Mouse (Mus musculus) limb, embryonic 15.5 days (tissue): ENCODE results near the gene Riok2. TPM values are rescaled to one million over a fixed set of nuclear protein-coding genes. Genes with fewer than 3 reads are reported as not detected.
"Not testable (repeated sequence)": the region's sequence is repeated elsewhere in the genome, so short reads cannot be mapped to it uniquely, and the experiment has no call there.

Source experiments
- ATAC-seq: fragments of 200-750 bp; cut with Nextera tagmentation; 2 replicates; pipeline ENCODE4 v1.8.0; 2017; ENCODE audit warnings: low read depth, moderate TSS enrichment; ENCODE audit not compliant: insufficient number of reproducible peaks, low FRiP score, low TSS enrichment
- H3K27ac ChIP-seq: fragments of 300-500 bp; sonication (generic); 2 replicates; pipeline ENCODE4 v1.5.1; 2015; ENCODE audit warnings: moderate library complexity, mild to moderate bottlenecking, inconsistent platforms
- H3K27me3 ChIP-seq: fragments of 300-500 bp; sonication (generic); 2 replicates; pipeline ENCODE4 v1.6.1; 2015; ENCODE audit warnings: inconsistent platforms
- H3K36me3 ChIP-seq: fragments of 300-500 bp; sonication (generic); 2 replicates; pipeline ENCODE4 v1.6.1; 2015; ENCODE audit warnings: inconsistent platforms
- H3K4me1 ChIP-seq: fragments of 300-500 bp; sonication (generic); 2 replicates; pipeline ENCODE4 v1.6.1; 2015; ENCODE audit warnings: inconsistent platforms
- H3K4me2 ChIP-seq: fragments of 300-500 bp; sonication (generic); 2 replicates; pipeline ENCODE4 v1.6.1; 2015; ENCODE audit warnings: mild to moderate bottlenecking, inconsistent platforms
- H3K4me3 ChIP-seq: fragments of 300-500 bp; sonication (generic); 2 replicates; pipeline ENCODE4 v1.5.1; 2015; ENCODE audit warnings: mild to moderate bottlenecking, inconsistent platforms
- H3K9ac ChIP-seq: fragments of 300-500 bp; sonication (generic); 2 replicates; pipeline ENCODE4 v1.6.1; 2015; ENCODE audit warnings: inconsistent platforms
- H3K9me3 ChIP-seq: fragments of 300-500 bp; sonication (generic); 2 replicates; pipeline ENCODE4 v1.6.1; 2016; ENCODE audit warnings: inconsistent platforms
- WGBS: fragments of 180-500 bp; shearing (Covaris S2); methylation state at CpG from one replicate; pipeline ENCODE4 v1.1.7; 2015; 5-methylcytosine and 5-hydroxymethylcytosine counted together
- polyA plus RNA-seq: library from polyadenylated mRNA; unstranded; fragments of >200 nt; fragmentation: Nextera tagmentation; extraction: Ambion mirVana; gene quantifications from 2 replicates; pipeline ENCODE4 v1.2.1, GENCODE M21; 2015

Gene Riok2
- polyA plus RNA-seq, result 24.5 and 25.4 TPM in 2 replicates

DNA sequence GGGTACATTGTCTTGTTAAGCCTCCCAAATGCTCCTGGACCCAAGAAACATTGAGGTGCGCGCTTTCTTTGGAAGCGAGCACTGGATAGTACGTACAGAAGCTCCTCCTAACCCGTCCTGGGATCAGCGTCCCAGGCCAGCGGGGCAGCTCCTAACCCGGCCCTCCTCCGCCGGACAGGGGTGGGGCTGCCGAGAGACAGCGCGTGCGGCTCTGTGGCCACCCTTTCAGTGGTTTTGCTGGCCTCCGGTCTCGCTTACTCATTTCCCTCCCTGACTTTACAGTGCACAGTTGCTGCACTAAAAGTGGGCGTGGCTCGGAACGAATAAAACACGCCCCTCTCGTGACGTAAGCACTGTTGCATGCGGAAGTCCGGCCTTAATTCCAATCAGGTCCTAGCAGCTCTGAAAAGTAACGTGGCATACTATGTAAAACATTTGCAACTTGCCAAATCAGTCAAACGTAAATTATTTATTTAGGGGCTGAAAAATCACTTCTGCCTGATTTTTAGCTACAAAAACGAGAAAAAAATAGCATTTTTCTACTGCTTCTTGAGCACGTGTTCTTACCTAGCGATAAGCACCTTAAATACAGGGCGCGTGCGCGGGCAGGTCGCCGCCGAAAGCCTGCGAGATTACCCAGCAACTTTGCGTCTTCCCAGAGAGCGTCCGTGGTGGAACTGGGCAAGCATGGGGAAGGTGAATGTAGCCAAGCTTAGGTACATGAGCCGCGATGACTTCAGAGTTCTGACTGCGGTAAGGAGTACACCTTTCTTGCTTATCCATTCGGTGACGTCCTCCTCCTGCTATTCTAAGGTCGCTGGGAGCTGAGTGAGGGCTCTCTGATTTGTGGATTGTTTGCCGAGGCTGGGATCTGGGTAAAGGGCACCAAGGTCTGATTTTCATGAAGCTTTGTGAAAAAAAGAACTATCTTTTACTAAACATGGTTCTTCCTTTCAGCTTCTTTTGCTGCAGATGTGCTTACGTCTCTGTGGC is at the start of gene Riok2:
Gene Riok2 (plus strand): TSS at position 392 of the 993 bp plus-strand sequence.
- Histone ChIP-seq H3K9ac (peak within 1 kb of the TSS; percentile 75), H3K4me3 (peak within 1 kb of the TSS; percentile 72), H3K9me3 (no peaks in the 10 kb centered on the region), H3K27me3 (no peaks in the 10 kb centered on the region), H3K36me3 (peaks cover 10% of the 10 kb centered on the region), H3K4me2 (peak within 1 kb of the TSS; percentile 72), H3K27ac (peak within 1 kb of the TSS; percentile 93), H3K4me1 (peaks cover 11% of the 10 kb centered on the region; the same call in 1 of the 2 replicates)
- WGBS, result under 1% methylated on average over 48 of the region's 48 CpGs
- ATAC-seq, result peak; percentile 96

DNA sequence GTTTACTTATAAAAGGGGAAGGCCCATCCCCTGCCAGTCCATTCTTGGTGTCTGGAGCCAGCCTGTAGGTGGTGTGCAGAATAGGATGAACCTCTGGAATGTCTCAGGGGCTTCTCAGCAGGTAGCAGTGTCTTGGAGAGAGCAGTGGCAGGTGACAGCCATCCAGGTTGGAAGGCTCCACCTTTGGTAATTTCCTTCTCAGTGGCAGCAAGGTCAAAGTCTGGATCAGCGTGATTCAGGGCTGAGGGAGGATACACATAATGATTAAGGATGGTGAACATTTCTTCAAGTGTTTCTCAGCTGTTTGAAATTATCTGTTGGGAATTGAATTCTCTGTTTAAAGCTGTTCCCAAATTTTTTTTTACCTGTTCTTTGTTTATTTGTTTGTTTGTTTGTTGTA is 48.1 kb upstream of the Riok2 start:
- H3K36me3 ChIP-seq, H3K9me3 ChIP-seq, H3K27ac ChIP-seq, H3K4me3 ChIP-seq, H3K4me1 ChIP-seq, ATAC-seq, H3K27me3 ChIP-seq, H3K9ac ChIP-seq, H3K4me2 ChIP-seq: not testable (repeated sequence)
- WGBS, result 71% methylated on average over 1 of the region's 1 CpGs

DNA sequence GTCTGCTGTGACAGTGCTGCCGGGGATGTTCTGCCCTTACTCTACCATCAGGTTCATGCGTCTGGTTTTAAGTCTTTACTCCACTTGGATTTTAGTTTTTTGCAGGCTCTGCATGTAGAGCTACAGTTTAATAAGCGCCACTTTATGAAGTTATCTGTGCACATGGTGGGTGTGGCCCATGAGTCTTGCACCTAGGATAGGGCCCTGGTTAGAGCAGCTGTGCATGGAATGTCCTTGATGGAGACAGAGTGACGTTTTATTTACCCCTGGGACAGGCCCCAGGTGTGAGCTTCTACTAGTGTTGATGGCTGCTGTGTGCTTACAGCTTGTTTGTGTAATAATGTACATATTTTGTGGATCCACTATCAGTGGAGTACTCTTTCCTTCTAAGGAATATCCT is 47.5 kb upstream of the Riok2 start:
- no peak for ATAC-seq
- Histone ChIP-seq H3K4me2 (no peak overlapping the region), H3K27ac (no peak overlapping the region), H3K36me3 (no peaks in the 10 kb centered on the region; the same call in 1 of the 2 replicates), H3K27me3 (no peaks in the 10 kb centered on the region), H3K4me3 (no peak overlapping the region), H3K9ac (no peak overlapping the region), H3K9me3 (no peaks in the 10 kb centered on the region), H3K4me1 (no peaks in the 10 kb centered on the region)
- 79% methylated on average over 4 of the region's 4 CpGs for WGBS

DNA sequence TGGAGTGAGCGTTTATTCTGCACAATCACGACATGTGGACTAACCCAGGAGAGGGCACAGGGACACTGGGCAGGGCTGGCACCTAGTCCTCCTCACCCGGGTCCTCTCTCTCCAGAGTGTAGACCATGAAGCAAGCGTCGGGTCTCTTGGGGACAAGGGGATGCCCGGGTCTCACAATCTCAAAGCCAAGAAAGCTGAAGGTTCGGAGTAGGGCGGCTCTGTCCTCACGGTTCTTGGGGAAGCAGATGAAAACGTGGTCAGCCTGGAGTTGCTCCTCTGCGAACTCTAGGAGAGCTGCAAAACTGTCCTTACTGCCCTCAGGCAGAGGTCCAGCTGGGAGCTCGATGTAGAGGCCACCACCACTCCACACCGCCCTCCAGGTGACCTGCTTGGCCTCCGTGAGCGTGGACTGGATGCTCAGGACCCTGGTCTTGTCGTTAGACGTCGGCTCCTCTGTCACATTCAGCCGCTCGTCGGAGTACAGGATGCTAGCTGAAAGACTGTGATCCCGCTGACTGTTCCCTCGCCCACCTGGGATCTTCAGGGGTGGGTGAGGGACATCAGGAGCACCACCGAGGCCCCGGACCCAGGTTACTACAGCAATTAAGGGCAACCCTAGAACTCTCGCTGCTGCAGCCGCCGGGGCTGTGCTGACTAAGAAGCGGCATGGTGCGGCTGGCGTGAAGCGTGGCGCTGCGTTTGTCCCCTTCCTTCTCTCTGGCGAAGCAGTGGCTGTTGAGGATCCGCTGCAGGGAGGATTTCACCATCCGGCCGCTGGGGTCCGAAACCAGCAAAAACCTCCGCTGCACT is 28.5 kb upstream of the Riok2 start:
- H3K36me3 ChIP-seq, H3K4me1 ChIP-seq, H3K9me3 ChIP-seq, H3K27ac ChIP-seq, H3K27me3 ChIP-seq, ATAC-seq, H3K9ac ChIP-seq: not testable (repeated sequence)
- WGBS, result 5% methylated on average over 35 of the region's 40 CpGs
- Histone ChIP-seq H3K4me2 (peak overlapping the region; percentile 42), H3K4me3 (peak overlapping the region; percentile 28)

DNA sequence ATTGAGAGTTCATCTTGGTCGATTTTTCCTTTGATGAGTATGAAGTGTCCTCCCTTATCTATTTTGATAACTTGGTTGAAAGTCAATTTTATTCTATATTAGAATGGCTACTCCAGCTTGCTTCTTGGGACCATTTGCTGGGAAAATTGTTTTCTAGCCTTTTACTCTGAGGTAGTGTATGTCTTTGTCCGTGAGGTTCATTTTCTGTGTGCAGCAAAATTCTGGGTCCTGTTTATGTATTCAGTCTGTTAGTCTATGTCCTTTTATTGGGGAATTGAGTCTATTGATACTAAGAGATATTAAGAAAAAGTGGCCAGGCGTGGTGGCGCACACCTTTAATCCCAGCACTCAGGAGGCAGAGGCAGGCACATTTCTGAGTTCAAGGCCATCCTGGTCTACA is 27.8 kb upstream of the Riok2 start:
- not testable (repeated sequence) for H3K9ac ChIP-seq
- WGBS, result 42% methylated on average over 4 of the region's 4 CpGs

DNA sequence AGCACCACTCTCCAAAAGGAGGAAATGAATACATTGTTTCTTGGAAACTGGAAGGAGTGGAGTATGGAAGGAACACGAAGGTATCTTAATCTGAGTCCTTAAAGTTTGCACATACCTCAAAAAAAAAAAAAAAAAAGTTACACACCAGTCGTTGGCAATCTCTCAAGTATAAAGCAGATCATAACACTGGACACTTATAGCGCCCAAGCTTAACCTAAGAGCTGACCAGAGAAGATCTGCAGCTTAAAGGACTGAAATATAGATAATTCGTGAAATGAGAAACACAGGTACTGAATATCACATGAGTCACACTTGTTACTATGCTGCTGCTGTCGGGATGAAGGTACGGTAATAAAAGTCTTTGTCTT is 575 bp upstream of the Riok2 start:
- peak overlapping the region; percentile 72 for H3K4me2 ChIP-seq
- 3% methylated on average over 6 of the region's 6 CpGs for WGBS
- peak overlapping the region; percentile 75; the same call in 1 of the 2 replicates for H3K9ac ChIP-seq
- H3K9me3 ChIP-seq, result no peaks in the 10 kb centered on the region
- H3K27me3 ChIP-seq, result no peaks in the 10 kb centered on the region
- 0 out of 2 replicates have a peak, but pooled peaks have one; percentile 3 for ATAC-seq
- peaks cover 11% of the 10 kb centered on the region; the same call in 1 of the 2 replicates for H3K4me1 ChIP-seq
- peak overlapping the region; percentile 93 for H3K27ac ChIP-seq
- peak overlapping the region; percentile 72 for H3K4me3 ChIP-seq
- peaks cover 6% of the 10 kb centered on the region for H3K36me3 ChIP-seq

More for the DNA sequence above, 27.8 kb upstream of the Riok2 start:
- Histone ChIP-seq H3K4me2 (peak overlapping the region; percentile 42), H3K4me3 (peak overlapping the region; percentile 28)
- not testable (repeated sequence) for H3K9me3 ChIP-seq, H3K4me1 ChIP-seq, H3K36me3 ChIP-seq, H3K27ac ChIP-seq, ATAC-seq, H3K27me3 ChIP-seq

DNA sequence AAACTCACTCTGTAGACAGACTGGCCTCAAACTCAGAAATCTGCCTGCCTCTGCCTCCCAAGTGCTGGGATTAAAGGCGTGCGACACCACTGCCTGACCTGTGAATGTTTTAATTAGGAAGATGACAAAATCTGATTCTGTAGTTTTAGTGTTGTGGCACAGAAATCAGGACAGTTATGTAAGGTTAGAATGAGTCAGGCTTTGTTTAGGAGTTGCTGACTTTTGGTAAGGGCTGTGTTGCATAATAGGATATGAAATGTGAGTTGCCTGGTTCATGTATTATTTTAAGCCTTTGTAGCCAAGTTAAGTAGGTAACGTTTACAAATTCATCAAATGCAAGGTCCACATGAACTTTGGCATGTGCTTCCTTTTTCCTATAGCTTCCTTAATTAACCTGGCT is 1.5 kb downstream of the Riok2 start:
- Histone ChIP-seq H3K4me1 (peaks cover 11% of the 10 kb centered on the region; the same call in 1 of the 2 replicates), H3K27ac (no peak overlapping the region), H3K36me3 (peaks cover 11% of the 10 kb centered on the region), H3K4me3 (peak overlapping the region; percentile 72), H3K9ac (0 out of 2 replicates have a peak overlapping the region, but pooled peaks have one; percentile 75), H3K4me2 (peak overlapping the region; percentile 72), H3K27me3 (no peaks in the 10 kb centered on the region), H3K9me3 (no peaks in the 10 kb centered on the region)
- WGBS, result 85% methylated on average over 3 of the region's 3 CpGs
- no peak for ATAC-seq

DNA sequence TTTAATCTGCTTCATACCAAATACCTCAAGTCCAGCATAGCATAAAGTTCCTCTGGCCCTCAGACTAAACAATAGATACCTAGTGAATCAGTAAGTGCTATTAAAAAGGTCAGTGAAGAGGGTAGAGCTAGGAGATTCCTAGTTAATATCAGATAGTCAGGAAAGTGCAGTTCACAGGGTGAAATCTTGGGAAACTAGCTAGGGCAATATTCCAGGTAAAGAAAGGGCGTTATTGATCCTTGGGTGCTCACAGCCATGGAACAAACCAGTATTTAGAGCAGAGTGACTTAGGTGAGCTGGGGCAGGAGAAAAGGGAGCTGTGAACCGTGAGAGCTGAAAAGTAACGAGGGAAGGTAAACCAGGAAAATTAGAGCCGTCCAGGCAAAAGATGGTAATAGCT is 9.6 kb downstream of the Riok2 start:
- Histone ChIP-seq H3K4me3 (no peak overlapping the region), H3K36me3 (peaks cover 51% of the 10 kb centered on the region), H3K9me3 (no peaks in the 10 kb centered on the region), H3K9ac (no peak overlapping the region), H3K27ac (no peak overlapping the region), H3K4me1 (no peaks in the 10 kb centered on the region), H3K27me3 (no peaks in the 10 kb centered on the region), H3K4me2 (no peak overlapping the region)
- WGBS, result 97% methylated on average over 4 of the region's 4 CpGs
- no peak for ATAC-seq

DNA sequence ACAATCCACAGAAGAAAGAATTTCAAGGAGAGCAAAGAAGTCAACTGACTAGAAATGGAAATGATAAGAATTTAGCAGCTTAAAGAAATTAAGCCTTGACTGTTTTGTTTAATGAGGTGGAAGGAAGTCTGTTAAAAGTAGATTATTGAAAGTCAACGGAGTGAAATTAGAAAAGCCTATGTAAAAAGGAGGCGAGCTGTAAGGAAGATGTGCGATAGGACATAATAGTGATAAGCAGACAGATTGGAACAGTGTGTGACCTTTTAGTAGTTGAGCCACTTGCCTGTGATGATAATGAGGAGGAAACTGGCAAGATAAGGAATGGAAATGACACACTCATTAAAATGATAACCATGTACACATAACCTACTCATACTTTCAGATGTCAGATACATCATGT is 10.4 kb downstream of the Riok2 start:
- 94% methylated on average over 3 of the region's 3 CpGs for WGBS
- no peak for ATAC-seq

DNA sequence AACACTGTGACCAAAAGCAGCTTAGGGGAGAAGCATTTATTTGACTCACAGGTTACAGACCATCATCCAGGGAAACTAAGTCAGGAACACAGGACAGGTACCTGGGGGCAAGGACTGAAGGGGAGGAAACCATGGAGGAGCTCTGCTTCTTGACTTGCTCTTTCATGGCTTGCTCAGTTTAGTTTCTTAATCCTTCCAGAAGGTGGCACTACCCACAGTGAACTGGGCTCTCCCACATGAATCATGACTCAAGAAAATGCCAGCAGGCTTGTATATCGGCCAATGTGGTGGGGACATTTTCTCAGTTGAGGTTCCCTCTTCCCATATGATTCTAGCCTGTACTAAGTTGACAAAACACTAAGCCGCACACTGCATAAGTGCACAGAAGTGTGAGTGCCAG is 12.0 kb downstream of the Riok2 start:
- H3K9ac ChIP-seq, result no peak overlapping the region
- WGBS, result 82% methylated on average over 2 of the region's 2 CpGs
- no peaks in the 10 kb centered on the region for H3K9me3 ChIP-seq
- H3K4me3 ChIP-seq, result no peak overlapping the region
- H3K27me3 ChIP-seq, result no peaks in the 10 kb centered on the region
- H3K4me1 ChIP-seq, result no peaks in the 10 kb centered on the region
- no peak overlapping the region for H3K27ac ChIP-seq
- no peak for ATAC-seq
- no peak overlapping the region for H3K4me2 ChIP-seq
- peaks cover 55% of the 10 kb centered on the region for H3K36me3 ChIP-seq

More for the DNA sequence above, 10.4 kb downstream of the Riok2 start:
- Histone ChIP-seq H3K9me3 (no peaks in the 10 kb centered on the region), H3K4me3 (no peak overlapping the region), H3K9ac (no peak overlapping the region), H3K4me1 (no peaks in the 10 kb centered on the region), H3K27ac (no peak overlapping the region), H3K4me2 (no peak overlapping the region), H3K27me3 (no peaks in the 10 kb centered on the region), H3K36me3 (peaks cover 52% of the 10 kb centered on the region)

DNA sequence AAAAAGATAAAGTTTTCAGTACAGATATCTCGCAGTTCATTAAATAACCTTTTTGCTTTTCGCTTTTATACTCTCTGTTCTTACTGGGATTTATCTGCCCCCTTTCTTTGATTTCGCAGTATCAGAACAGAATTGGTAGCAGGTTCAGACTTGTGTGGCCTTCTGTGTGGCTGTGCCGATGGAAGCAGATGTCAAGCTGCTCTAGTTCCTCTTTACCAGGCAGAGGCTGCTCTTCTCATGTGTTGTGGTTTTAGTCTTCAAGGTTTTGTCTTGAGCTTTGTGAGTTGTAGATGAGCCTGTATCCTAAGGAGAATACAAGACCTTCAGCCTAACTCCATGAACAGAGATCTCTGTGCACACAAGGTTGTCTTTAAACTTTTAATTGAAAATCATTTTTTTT is 17.7 kb downstream of the Riok2 start:
- Histone ChIP-seq H3K36me3 (peaks cover 30% of the 10 kb centered on the region), H3K27ac (no peak overlapping the region), H3K9ac (no peak overlapping the region), H3K4me1 (no peaks in the 10 kb centered on the region), H3K4me3 (no peak overlapping the region), H3K9me3 (no peaks in the 10 kb centered on the region), H3K4me2 (no peak overlapping the region), H3K27me3 (no peaks in the 10 kb centered on the region)
- WGBS, result 86% methylated on average over 4 of the region's 4 CpGs
- no peak for ATAC-seq

DNA sequence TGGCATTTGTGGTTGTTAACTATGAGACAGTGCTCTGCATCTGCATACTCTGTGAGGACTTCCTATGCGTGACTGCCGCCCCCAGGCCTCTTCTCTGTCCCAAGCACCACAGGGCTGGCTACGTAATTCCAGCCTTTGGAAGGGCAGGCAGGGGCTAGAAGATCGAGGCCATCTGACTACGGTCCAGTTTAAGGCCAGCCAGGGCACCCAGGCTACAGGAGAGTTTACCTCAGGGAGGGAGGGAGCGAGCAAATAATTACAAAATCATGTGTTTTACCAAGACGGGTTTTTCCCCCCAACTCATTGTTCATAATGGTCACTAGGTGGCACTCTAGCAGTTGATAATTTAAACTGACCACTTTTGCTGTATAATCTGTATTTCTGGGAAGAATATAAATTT is 18.8 kb downstream of the Riok2 start:
- no peaks in the 10 kb centered on the region for H3K4me1 ChIP-seq
- no peak overlapping the region for H3K4me2 ChIP-seq
- no peaks in the 10 kb centered on the region for H3K9me3 ChIP-seq
- WGBS, result 53% methylated on average over 7 of the region's 7 CpGs
- ATAC-seq, result no peak
- no peak overlapping the region for H3K9ac ChIP-seq
- no peak overlapping the region for H3K4me3 ChIP-seq
- H3K36me3 ChIP-seq, result peaks cover 24% of the 10 kb centered on the region
- H3K27me3 ChIP-seq, result no peaks in the 10 kb centered on the region
- H3K27ac ChIP-seq, result no peak overlapping the region
